Mouse (Mus musculus) hindbrain, embryonic 11.5 days (tissue): ENCODE results near the gene 1600002K03Rik. TPM values are rescaled to one million over a fixed set of nuclear protein-coding genes. Genes with fewer than 3 reads are reported as not detected.

Source experiments
- ATAC-seq: fragments of 200-750 bp; cut with Nextera tagmentation; 2 replicates; pipeline ENCODE4 v1.8.0; 2017; ENCODE audit warnings: mild to moderate bottlenecking, moderate TSS enrichment, moderate library complexity; ENCODE audit not compliant: low FRiP score
- DNase-seq: peaks from one replicate; pipeline ENCODE4 v3.0.0-alpha.2; 2015; ENCODE audit warnings: low spot score
- H3K27ac ChIP-seq: fragments of 300-500 bp; sonication (generic); 2 replicates; pipeline ENCODE4 v1.5.1; 2014; ENCODE audit warnings: mild to moderate bottlenecking, low read depth, low read length
- H3K27me3 ChIP-seq: fragments of 300-500 bp; sonication (generic); 2 replicates; pipeline ENCODE4 v1.6.1; 2014; ENCODE audit warnings: mild to moderate bottlenecking, low read length, moderate library complexity, mixed read lengths; ENCODE audit not compliant: control insufficient read depth, insufficient read depth
- H3K36me3 ChIP-seq: fragments of 300-500 bp; sonication (generic); 2 replicates; pipeline ENCODE4 v1.6.1; 2014; ENCODE audit warnings: mild to moderate bottlenecking, low read length, moderate library complexity, mixed read lengths; ENCODE audit not compliant: control insufficient read depth, insufficient read depth
- H3K4me1 ChIP-seq: fragments of 300-500 bp; sonication (generic); replicated peaks from 2 replicates; pipeline ENCODE4 v1.6.1; 2014; ENCODE audit warnings: low read length, mixed read lengths; ENCODE audit not compliant: control insufficient read depth, insufficient read depth
- H3K4me2 ChIP-seq: fragments of 300-500 bp; sonication (generic); replicated peaks from 2 replicates; pipeline ENCODE4 v1.6.1; 2014; ENCODE audit warnings: mild to moderate bottlenecking, low read depth, low read length
- H3K4me3 ChIP-seq: fragments of 300-500 bp; sonication (generic); 2 replicates; pipeline ENCODE4 v1.5.1; 2014; ENCODE audit warnings: low read depth, low read length
- H3K9ac ChIP-seq: fragments of 300-500 bp; sonication (generic); 2 replicates; pipeline ENCODE4 v1.6.1; 2014; ENCODE audit warnings: low read depth, low read length
- H3K9me3 ChIP-seq: fragments of 300-500 bp; sonication (generic); 2 replicates; pipeline ENCODE4 v1.6.1; 2016; ENCODE audit warnings: low read length; ENCODE audit not compliant: control insufficient read depth
- WGBS: fragments of 180-500 bp; shearing (Covaris S2); extraction: QIAGEN DNeasy Blood & Tissue Kit; methylation state at CpG from one replicate; pipeline ENCODE4 v1.1.7; 2014; 5-methylcytosine and 5-hydroxymethylcytosine counted together
- polyA plus RNA-seq: library from polyadenylated mRNA; unstranded; fragments of >200 nt; fragmentation: Nextera tagmentation; extraction: Ambion mirVana; gene quantifications from 2 replicates; pipeline ENCODE4 v1.2.1, GENCODE M21; 2014

Gene 1600002K03Rik
- polyA plus RNA-seq, 1 experiment from 2014 or later, result 7.6 TPM

- H3K27me3 ChIP-seq, result peaks cover 23% of the 10 kb centered on the region
These were observed 33.3 kb upstream of the 1600002K03Rik start for GRCm38 (mm10) chr10:80139439-80139775.

GRCm38 (mm10) chr10:80139975-80140665 lies 32.6 kb upstream of the 1600002K03Rik start:
- Histone ChIP-seq H3K27me3 (peaks cover 20% of the 10 kb centered on the region), H3K36me3 (no peaks in the 10 kb centered on the region), H3K4me1 (peaks cover 24% of the 10 kb centered on the region), H3K9ac (no peak overlapping the region), H3K9me3 (no peaks in the 10 kb centered on the region), H3K4me3 (no peak overlapping the region), H3K4me2 (no peak overlapping the region), H3K27ac (no peak overlapping the region)
- DNase-seq, result no peak
- no peak for ATAC-seq
- 77% methylated on average over 11 of the region's 11 CpGs for WGBS

More at GRCm38 (mm10) chr10:80139439-80139775, 33.3 kb upstream of the 1600002K03Rik start:
- no peak for DNase-seq
- WGBS, result 2% methylated on average over 10 of the region's 10 CpGs
- Histone ChIP-seq H3K4me3 (peak overlapping the region; percentile 80), H3K9me3 (no peaks in the 10 kb centered on the region), H3K9ac (peak overlapping the region; percentile 85), H3K36me3 (no peaks in the 10 kb centered on the region), H3K4me2 (peak overlapping the region; percentile 99), H3K4me1 (peaks cover 24% of the 10 kb centered on the region), H3K27ac (peak overlapping the region; percentile 93)
- ATAC-seq, result no peak

GRCm38 (mm10) chr10:80140666-80141035 lies 32.1 kb upstream of the 1600002K03Rik start, which contains the start of gene Cbarp:
Gene Cbarp, minus strand, starts transcription at chr10:80140835.
- Histone ChIP-seq H3K9ac (no peak within 1 kb of the TSS), H3K4me2 (peak within 1 kb of the TSS; percentile 93), H3K36me3 (no peaks in the 10 kb centered on the region), H3K27ac (peak within 1 kb of the TSS; percentile 52), H3K4me3 (peak within 1 kb of the TSS; percentile 70), H3K9me3 (no peaks in the 10 kb centered on the region), H3K4me1 (peaks cover 24% of the 10 kb centered on the region), H3K27me3 (peaks cover 19% of the 10 kb centered on the region)
- ATAC-seq (no peak), DNase-seq (peak; percentile 7)
- WGBS, result 70% methylated on average over 10 of the region's 10 CpGs

GRCm38 (mm10) chr10:80141243-80141642 lies 31.5 kb upstream of the 1600002K03Rik start:
- Histone ChIP-seq H3K27ac (peak overlapping the region; percentile 52; the same call in 1 of the 2 replicates), H3K9ac (no peak overlapping the region), H3K4me3 (peak overlapping the region; percentile 70), H3K27me3 (peaks cover 14% of the 10 kb centered on the region), H3K36me3 (no peaks in the 10 kb centered on the region), H3K4me1 (peaks cover 24% of the 10 kb centered on the region), H3K9me3 (no peaks in the 10 kb centered on the region), H3K4me2 (peak overlapping the region; percentile 93)
- DNase-seq, result peak; percentile 93
- WGBS, result under 1% methylated on average over 29 of the region's 29 CpGs
- ATAC-seq, result peak; percentile 67

GRCm38 (mm10) chr10:80141786-80142529 lies 30.8 kb upstream of the 1600002K03Rik start:
- no peaks in the 10 kb centered on the region for H3K9me3 ChIP-seq
- peaks cover 19% of the 10 kb centered on the region for H3K4me1 ChIP-seq
- H3K4me2 ChIP-seq, result peak overlapping the region; percentile 93
- H3K4me3 ChIP-seq, result peak overlapping the region; percentile 70
- DNase-seq, result peak; percentile 98
- peaks cover 8% of the 10 kb centered on the region for H3K27me3 ChIP-seq
- H3K36me3 ChIP-seq, result no peaks in the 10 kb centered on the region
- ATAC-seq, result peak; percentile 82
- peak overlapping the region; percentile 94 for H3K9ac ChIP-seq
- WGBS, result 1% methylated on average over 43 of the region's 43 CpGs
- peak overlapping the region; percentile 67; the same call in 1 of the 2 replicates for H3K27ac ChIP-seq

GRCm38 (mm10) chr10:80142530-80142925 lies 30.2 kb upstream of the 1600002K03Rik start:
- Histone ChIP-seq H3K9ac (peak overlapping the region; percentile 94), H3K4me1 (peaks cover 14% of the 10 kb centered on the region), H3K4me2 (peak overlapping the region; percentile 93), H3K27me3 (peaks cover 3% of the 10 kb centered on the region; the same call in 1 of the 2 replicates), H3K4me3 (peak overlapping the region; percentile 70), H3K36me3 (no peaks in the 10 kb centered on the region), H3K27ac (peak overlapping the region; percentile 67; the same call in 1 of the 2 replicates), H3K9me3 (no peaks in the 10 kb centered on the region)
- WGBS, result 1% methylated on average over 15 of the region's 15 CpGs
- no peak for DNase-seq
- ATAC-seq, result no peak; the same call in none of the 2 replicates

- DNase-seq, result no peak
- 94% methylated on average over 7 of the region's 7 CpGs for WGBS
- Histone ChIP-seq H3K27me3 (0 out of 2 replicates have a peak, but pooled peaks cover 2% of the 10 kb centered on the region), H3K4me3 (0 out of 2 replicates have a peak overlapping the region, but pooled peaks have one; percentile 4), H3K4me1 (peaks cover 11% of the 10 kb centered on the region), H3K36me3 (no peaks in the 10 kb centered on the region), H3K9ac (no peak overlapping the region), H3K27ac (no peak overlapping the region), H3K4me2 (no peak overlapping the region), H3K9me3 (no peaks in the 10 kb centered on the region)
- ATAC-seq, result no peak
These were observed 29.1 kb upstream of the 1600002K03Rik start for GRCm38 (mm10) chr10:80143664-80144063.

- Histone ChIP-seq H3K27me3 (0 out of 2 replicates have a peak, but pooled peaks cover 2% of the 10 kb centered on the region), H3K9me3 (no peaks in the 10 kb centered on the region), H3K27ac (no peak overlapping the region), H3K4me2 (no peak overlapping the region), H3K9ac (no peak overlapping the region), H3K36me3 (no peaks in the 10 kb centered on the region), H3K4me1 (peaks cover 10% of the 10 kb centered on the region), H3K4me3 (no peak overlapping the region)
- no peak for DNase-seq
- ATAC-seq, result no peak
- 92% methylated on average over 12 of the region's 12 CpGs for WGBS
These were observed 28.6 kb upstream of the 1600002K03Rik start for GRCm38 (mm10) chr10:80144159-80144558.
